In the genomic region with DNA sequence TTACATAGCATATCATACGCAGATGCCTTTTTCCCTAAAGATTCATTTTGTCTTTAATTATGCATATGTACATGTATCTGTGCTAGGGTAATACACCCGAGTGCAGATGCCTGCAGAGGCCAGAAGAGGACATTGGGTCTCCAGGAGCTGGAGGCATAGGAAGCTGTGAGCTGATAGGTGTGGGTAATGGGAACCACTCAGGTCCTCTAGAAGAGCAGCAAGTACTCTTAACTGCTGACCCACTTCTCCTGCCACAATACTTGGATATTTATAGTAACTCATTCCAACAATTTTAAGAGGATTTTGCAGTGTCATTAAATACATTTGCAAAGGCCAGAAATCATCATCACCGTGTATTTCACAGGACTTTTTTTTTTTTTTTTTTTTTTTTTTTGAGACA, we compare ENCODE assay signal across 19 mouse cellular contexts.
"Had no signal": no experiment of that assay in that cellular context is flagged by ENCODE, and none has a peak within 500 bp of the region (broad histone marks: within the 10 kb centered on the region; RNA-seq: fewer than 3 reads in every experiment).

No protein-coding gene starts in this region.

- ATAC-seq: liver, embryonic 12.5 days; midbrain, embryonic 13.5 days; midbrain, embryonic 16.5 days had no signal

- H3K27ac ChIP-seq: liver, embryonic 12.5 days; liver, embryonic 14.5 days; macrophage; midbrain, embryonic 13.5 days; neural tube, embryonic 13.5 days; neural tube, embryonic 15.5 days had no signal

- H3K27me3 ChIP-seq: liver, embryonic 12.5 days; megakaryocyte, embryonic 14.5 days; midbrain, embryonic 13.5 days; neural tube, embryonic 13.5 days; neural tube, embryonic 15.5 days had no signal

- H3K4me1 ChIP-seq: liver, embryonic 12.5 days; megakaryocyte, embryonic 14.5 days had no signal

- H3K4me3 ChIP-seq: liver, embryonic 12.5 days; megakaryocyte, embryonic 14.5 days; midbrain, embryonic 13.5 days; myocyte; neural tube, embryonic 13.5 days; neural tube, embryonic 15.5 days had no signal

- H3K9ac ChIP-seq: liver, embryonic 12.5 days; liver, embryonic 14.5 days; lung, embryonic 14.5 days; midbrain, embryonic 13.5 days; neural tube, embryonic 13.5 days; neural tube, embryonic 15.5 days had no signal

- H3K4me2 ChIP-seq: liver, embryonic 12.5 days; lung, embryonic 14.5 days; midbrain, embryonic 11.5 days; midbrain, embryonic 13.5 days; neural tube, embryonic 13.5 days; neural tube, embryonic 15.5 days had no signal

- DNase-seq: lung, embryonic 14.5 days; retina, postnatal 1 day; right cerebral cortex, adult 18-20 months; right cerebral cortex, postnatal 25 days; right cerebral cortex, postnatal 4 days; spleen, adult 18-20 months; thymus, adult 18-20 months; thymus, postnatal 14 days; thymus, postnatal 36 days had no signal

- H3K36me3 ChIP-seq: liver, embryonic 12.5 days; midbrain, embryonic 13.5 days; neural tube, embryonic 13.5 days; neural tube, embryonic 15.5 days had no signal

- H3K9me3 ChIP-seq: liver, embryonic 12.5 days; midbrain, embryonic 13.5 days; neural tube, embryonic 13.5 days; neural tube, embryonic 15.5 days had no signal
